Mouse (Mus musculus): ENCODE measurements around the gene Tsks. TPM values are rescaled to one million over a fixed set of nuclear protein-coding genes. Genes with fewer than 3 reads are reported as not detected.

Gene Tsks
- polyA plus RNA-seq, 1 experiment = not detected

- Histone ChIP-seq H3K27ac (replicated peaks; ENCODE audit: low read depth, low read length) (no peak overlapping the region), H3K4me3 (ENCODE audit: insufficient read depth, low read depth, low read length) (no peak overlapping the region), H3K4me1 (ENCODE audit: control insufficient read depth, insufficient read depth, insufficient read length, low read length) (no peaks in the 10 kb centered on the region)
These were observed 15.2 kb downstream of the Tsks start for GRCm38 (mm10) chr7:44958208-44958607.

GRCm38 (mm10) chr7:44959281-44959680 lies 16.3 kb downstream of the Tsks start:
- no peaks in the 10 kb centered on the region for H3K4me1 ChIP-seq (ENCODE audit: control insufficient read depth, insufficient read depth, insufficient read length, low read length)
- H3K4me3 ChIP-seq (ENCODE audit: insufficient read depth, low read depth, low read length) = no peak overlapping the region

GRCm38 (mm10) chr7:44959874-44960511 lies 17.0 kb downstream of the Tsks start:
- Histone ChIP-seq H3K27ac (replicated peaks; ENCODE audit: low read depth, low read length) (no peak overlapping the region), H3K4me3 (ENCODE audit: insufficient read depth, low read depth, low read length) (no peak overlapping the region), H3K4me1 (ENCODE audit: control insufficient read depth, insufficient read depth, insufficient read length, low read length) (no peaks in the 10 kb centered on the region)

More at GRCm38 (mm10) chr7:44959281-44959680, 16.3 kb downstream of the Tsks start:
- no peak overlapping the region for H3K27ac ChIP-seq (replicated peaks; ENCODE audit: low read depth, low read length)

GRCm38 (mm10) chr7:44960512-44960910 lies 17.5 kb downstream of the Tsks start:
- Histone ChIP-seq H3K4me3 (ENCODE audit: insufficient read depth, low read depth, low read length) (no peak overlapping the region), H3K4me1 (ENCODE audit: control insufficient read depth, insufficient read depth, insufficient read length, low read length) (no peaks in the 10 kb centered on the region), H3K27ac (replicated peaks; ENCODE audit: low read depth, low read length) (no peak overlapping the region)

GRCm38 (mm10) chr7:44962337-44962736 lies 19.3 kb downstream of the Tsks start:
- Histone ChIP-seq H3K4me1 (ENCODE audit: control insufficient read depth, insufficient read depth, insufficient read length, low read length) (no peaks in the 10 kb centered on the region), H3K27ac (replicated peaks; ENCODE audit: low read depth, low read length) (no peak overlapping the region), H3K4me3 (ENCODE audit: insufficient read depth, low read depth, low read length) (no peak overlapping the region)

GRCm38 (mm10) chr7:44962831-44963230 lies 19.8 kb downstream of the Tsks start:
- H3K4me1 ChIP-seq (ENCODE audit: control insufficient read depth, insufficient read depth, insufficient read length, low read length) = no peaks in the 10 kb centered on the region
- H3K27ac ChIP-seq (replicated peaks; ENCODE audit: low read depth, low read length) = no peak overlapping the region
- no peak overlapping the region for H3K4me3 ChIP-seq (ENCODE audit: insufficient read depth, low read depth, low read length)

GRCm38 (mm10) chr7:44964990-44965389 lies 22.0 kb downstream of the Tsks start:
- Histone ChIP-seq H3K4me1 (ENCODE audit: control insufficient read depth, insufficient read depth, insufficient read length, low read length) (no peaks in the 10 kb centered on the region), H3K4me3 (ENCODE audit: insufficient read depth, low read depth, low read length) (no peak overlapping the region), H3K27ac (replicated peaks; ENCODE audit: low read depth, low read length) (no peak overlapping the region)

GRCm38 (mm10) chr7:44965975-44966374 lies 23.0 kb downstream of the Tsks start:
- Histone ChIP-seq H3K4me1 (ENCODE audit: control insufficient read depth, insufficient read depth, insufficient read length, low read length) (no peaks in the 10 kb centered on the region), H3K27ac (replicated peaks; ENCODE audit: low read depth, low read length) (no peak overlapping the region), H3K4me3 (ENCODE audit: insufficient read depth, low read depth, low read length) (no peak overlapping the region)

- Histone ChIP-seq H3K4me3 (ENCODE audit: insufficient read depth, low read depth, low read length) (no peak overlapping the region), H3K27ac (replicated peaks; ENCODE audit: low read depth, low read length) (no peak overlapping the region), H3K4me1 (ENCODE audit: control insufficient read depth, insufficient read depth, insufficient read length, low read length) (no peaks in the 10 kb centered on the region)
These were observed 23.6 kb downstream of the Tsks start for GRCm38 (mm10) chr7:44966638-44967037.

- Histone ChIP-seq H3K27ac (replicated peaks; ENCODE audit: low read depth, low read length) (no peak overlapping the region), H3K4me3 (ENCODE audit: insufficient read depth, low read depth, low read length) (peak overlapping the region; percentile 59), H3K4me1 (ENCODE audit: control insufficient read depth, insufficient read depth, insufficient read length, low read length) (no peaks in the 10 kb centered on the region)
These were observed 27.3 kb downstream of the Tsks start for GRCm38 (mm10) chr7:44970231-44970691.

GRCm38 (mm10) chr7:44971142-44971541 lies 28.1 kb downstream of the Tsks start:
- Histone ChIP-seq H3K27ac (replicated peaks; ENCODE audit: low read depth, low read length) (no peak overlapping the region), H3K4me3 (ENCODE audit: insufficient read depth, low read depth, low read length) (peak overlapping the region; percentile 59; the same call in 1 of the 2 replicates), H3K4me1 (ENCODE audit: control insufficient read depth, insufficient read depth, insufficient read length, low read length) (no peaks in the 10 kb centered on the region)

GRCm38 (mm10) chr7:44973415-44974130 lies 30.6 kb downstream of the Tsks start:
- peak overlapping the region; percentile 59; the same call in 1 of the 2 replicates for H3K4me3 ChIP-seq (ENCODE audit: insufficient read depth, low read depth, low read length)
- no peaks in the 10 kb centered on the region for H3K4me1 ChIP-seq (ENCODE audit: control insufficient read depth, insufficient read depth, insufficient read length, low read length)
- no peak overlapping the region for H3K27ac ChIP-seq (replicated peaks; ENCODE audit: low read depth, low read length)

GRCm38 (mm10) chr7:44974383-44975116 lies 31.5 kb downstream of the Tsks start, which contains the start of gene Cpt1c:
TSS of gene Cpt1c (minus strand) at chr7:44974851.
- Histone ChIP-seq H3K4me1 (ENCODE audit: control insufficient read depth, insufficient read depth, insufficient read length, low read length) (no peaks in the 10 kb centered on the region), H3K4me3 (ENCODE audit: insufficient read depth, low read depth, low read length) (peak within 1 kb of the TSS; percentile 59), H3K27ac (replicated peaks; ENCODE audit: low read depth, low read length) (no peak within 1 kb of the TSS)

- no peak overlapping the region for H3K4me3 ChIP-seq (ENCODE audit: insufficient read depth, low read depth, low read length)
- H3K4me1 ChIP-seq (ENCODE audit: control insufficient read depth, insufficient read depth, insufficient read length, low read length) = no peaks in the 10 kb centered on the region
- H3K27ac ChIP-seq (replicated peaks; ENCODE audit: low read depth, low read length) = no peak overlapping the region
These were observed 32.1 kb downstream of the Tsks start for GRCm38 (mm10) chr7:44975117-44975419.

GRCm38 (mm10) chr7:44978300-44978699 lies 35.3 kb downstream of the Tsks start:
- Histone ChIP-seq H3K4me3 (ENCODE audit: insufficient read depth, low read depth, low read length) (no peak overlapping the region), H3K4me1 (ENCODE audit: control insufficient read depth, insufficient read depth, insufficient read length, low read length) (no peaks in the 10 kb centered on the region), H3K27ac (replicated peaks; ENCODE audit: low read depth, low read length) (no peak overlapping the region)

All from brown adipose tissue, adult 24 weeks (tissue).